Mouse (Mus musculus): ENCODE data around the gene Aqp9.
"Not testable (repeated sequence)": the region's sequence is repeated elsewhere in the genome, so short reads cannot be mapped to it uniquely, and the experiment has no call there.

Aqp9 gene

DNA sequence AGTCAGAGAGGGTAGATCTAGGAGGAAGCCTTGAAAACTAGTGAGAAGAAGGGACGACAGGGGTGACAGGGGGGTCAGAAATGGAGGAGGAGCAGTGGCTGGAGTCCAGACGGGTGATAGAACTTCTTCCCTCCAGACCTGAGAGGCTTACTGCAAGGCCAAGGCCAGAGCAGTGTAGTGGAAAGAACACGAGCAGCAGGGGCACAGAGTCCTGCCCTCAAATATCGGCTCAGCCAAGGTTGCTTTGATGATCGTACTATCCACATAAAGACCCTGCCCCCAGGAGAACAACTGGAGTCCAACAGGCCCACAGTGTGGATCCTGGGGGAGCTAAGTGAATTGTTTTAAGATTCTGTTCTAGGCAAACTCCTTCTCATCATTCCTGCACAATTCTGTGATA is 33.4 kb downstream of the Aqp9 start:
- DNase-seq: no peak

DNA sequence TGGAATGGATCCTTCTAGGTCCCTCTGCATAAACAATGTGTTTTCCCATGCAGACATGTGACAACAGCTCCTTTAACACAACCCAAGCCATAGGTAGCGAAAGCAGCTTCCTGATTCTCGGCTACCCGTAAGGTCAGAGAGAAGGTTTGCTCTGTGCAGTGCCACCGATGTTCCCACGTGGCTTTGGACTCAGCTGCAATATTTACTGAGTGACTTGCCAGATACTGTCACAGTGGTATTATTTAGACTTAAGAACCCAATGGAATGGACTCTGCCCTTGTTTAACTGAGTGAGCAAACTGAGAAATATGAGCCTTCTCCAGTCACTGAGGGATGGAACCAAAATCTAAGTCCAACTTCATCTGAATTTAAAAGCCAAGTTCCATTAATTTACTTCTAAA is 35.3 kb downstream of the Aqp9 start:
- no peak for DNase-seq

DNA sequence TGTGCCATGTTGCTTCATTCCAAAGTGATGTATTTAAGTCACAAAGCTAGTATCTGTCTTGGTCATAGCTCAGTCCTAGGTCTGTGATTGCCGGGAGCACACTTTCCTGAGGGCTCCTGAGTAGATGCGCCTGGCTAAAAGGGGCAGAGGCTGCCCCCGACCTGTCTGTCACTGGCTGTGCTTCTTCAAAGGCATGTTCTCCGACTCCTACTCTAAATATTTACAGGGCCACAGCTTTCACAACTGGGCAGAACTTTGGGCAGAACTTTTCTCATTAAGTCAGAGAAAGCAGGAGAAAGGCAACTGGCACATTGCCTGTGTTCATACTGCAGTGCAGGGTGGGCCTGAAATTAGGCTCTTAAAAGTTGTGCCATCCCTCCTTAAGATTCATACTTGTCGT is 36.7 kb downstream of the Aqp9 start:
- DNase-seq: no peak

DNA sequence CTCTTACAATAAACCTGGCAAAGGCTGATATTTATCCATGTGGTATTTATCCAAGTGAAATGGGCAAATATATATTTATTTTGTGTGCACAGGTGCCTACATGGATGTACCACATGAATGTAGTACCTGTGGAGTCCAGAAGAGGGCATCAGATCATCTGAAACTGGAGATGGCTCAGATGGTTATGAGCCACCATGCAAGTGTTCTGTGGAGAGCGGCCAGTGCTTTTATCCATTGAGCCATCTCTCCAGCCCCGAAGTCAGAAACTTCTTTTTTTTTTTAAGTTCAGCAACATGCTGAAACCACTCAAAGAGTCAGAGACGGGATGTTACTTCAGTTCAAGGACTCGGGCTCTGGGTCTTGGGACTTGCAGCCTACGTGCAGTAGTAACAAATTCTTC is 39.6 kb downstream of the Aqp9 start:
- peak; percentile 71 for DNase-seq

DNA sequence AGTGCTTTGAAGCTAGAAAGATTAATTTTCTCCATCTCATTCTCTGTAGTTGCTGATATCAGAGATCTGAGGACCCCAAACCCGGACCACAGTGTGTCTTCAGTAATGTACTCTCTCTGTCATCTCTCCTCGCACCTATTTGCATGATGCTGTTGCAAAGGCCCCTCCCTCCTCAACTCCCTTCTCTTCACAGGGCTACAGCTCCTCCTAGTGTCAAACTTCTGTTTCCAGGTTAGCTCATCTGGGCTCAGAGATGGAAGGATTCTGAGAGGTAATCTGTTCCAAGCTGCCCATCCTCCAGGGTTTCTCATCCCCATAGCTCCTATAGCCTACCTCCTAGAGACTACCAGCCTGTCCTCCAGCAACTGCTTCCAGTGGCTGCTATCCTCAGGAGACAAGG is 42.3 kb downstream of the Aqp9 start:
- DNase-seq: peak; percentile 51

GRCm38 (mm10) chr9:71123095-71123494 is 45.4 kb downstream of the Aqp9 start:
- not testable (repeated sequence) for DNase-seq

DNA sequence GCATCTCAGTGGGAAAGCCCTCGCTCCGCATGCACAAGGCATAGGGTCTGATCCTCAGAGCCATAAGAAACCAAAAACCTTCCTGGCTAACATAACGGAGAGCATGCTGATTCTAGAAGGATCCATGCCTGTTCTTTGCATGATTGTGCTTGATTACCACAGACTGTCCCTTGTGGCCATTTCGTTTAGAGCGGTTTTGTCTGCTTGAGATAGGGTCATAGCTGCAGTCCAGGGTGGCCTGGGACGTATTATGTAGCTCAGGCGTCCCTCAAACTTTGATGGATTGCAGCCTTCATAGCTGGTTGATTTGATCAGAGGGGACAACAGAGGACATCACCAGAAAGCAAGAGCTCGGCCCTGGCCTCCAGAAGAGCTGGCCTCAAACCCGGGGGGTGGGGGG is 47.6 kb downstream of the Aqp9 start:
- no peak for DNase-seq

GRCm38 (mm10) chr9:71113166-71113565 is 55.3 kb downstream of the Aqp9 start:
- DNase-seq: no peak

DNA sequence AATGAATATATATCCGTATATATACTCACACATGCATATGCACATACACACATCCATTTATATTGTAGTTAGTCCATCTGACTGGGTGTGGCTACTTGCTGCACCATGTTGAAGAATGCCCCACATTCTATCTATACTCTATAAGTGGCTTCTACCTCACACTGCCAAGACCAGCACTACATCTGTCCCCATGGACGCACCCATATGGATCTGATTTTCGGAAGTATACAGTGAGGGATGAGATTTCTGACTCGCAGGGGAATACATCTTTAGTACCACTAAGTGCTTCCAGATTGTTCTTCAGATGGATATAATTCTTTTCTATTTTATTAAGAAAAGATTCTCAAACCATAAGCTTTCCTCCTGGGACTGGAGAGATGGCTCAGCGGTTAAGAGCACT is 65.0 kb downstream of the Aqp9 start:
- no peak for DNase-seq

DNA sequence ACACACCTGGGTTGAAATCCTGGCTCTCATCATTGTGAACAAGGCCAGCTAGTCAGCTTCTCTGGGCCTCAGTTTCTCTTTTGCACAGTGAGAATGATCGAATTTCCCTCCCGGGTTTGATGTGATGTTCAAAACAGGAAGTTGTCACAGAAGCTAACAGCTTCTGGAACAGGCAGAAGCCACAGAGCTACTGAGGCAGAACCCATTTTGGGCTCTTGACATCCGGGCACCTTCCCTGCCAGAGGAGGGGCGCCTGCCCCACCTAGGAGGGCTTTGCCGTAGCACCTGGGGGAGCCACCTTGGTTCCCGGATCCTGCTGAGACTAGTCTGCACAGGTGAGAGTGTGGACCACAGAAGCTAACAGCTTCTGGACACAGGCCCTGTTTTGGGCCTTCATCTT is 74.4 kb downstream of the Aqp9 start:
- DNase-seq: no peak

- DNase-seq: peak; percentile 77
Observed at GRCm38 (mm10) chr9:71092038-71092437, 76.4 kb downstream of the Aqp9 start.

DNA sequence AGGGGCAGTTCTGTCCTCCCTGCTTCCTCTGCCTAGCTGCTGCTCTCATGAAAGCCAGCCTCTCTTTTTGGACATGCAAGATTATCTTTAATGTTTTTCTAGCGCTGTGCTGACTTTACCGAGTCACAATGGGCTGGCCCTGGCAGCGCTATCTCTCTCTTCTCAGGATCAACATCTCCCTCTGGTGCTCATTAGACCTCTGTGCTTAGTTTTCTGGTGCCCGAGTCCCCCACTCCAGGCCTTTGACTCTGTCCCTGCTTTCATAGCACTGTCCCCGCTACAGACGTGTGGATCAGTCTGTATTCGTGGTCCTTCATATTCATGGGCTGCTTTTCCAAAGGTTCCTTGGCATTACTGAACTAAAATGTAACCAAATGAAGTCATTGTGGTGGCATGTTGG is 89.3 kb downstream of the Aqp9 start:
- DNase-seq: no peak

- no peak for DNase-seq
Observed at GRCm38 (mm10) chr9:71077251-71077825, 91.1 kb downstream of the Aqp9 start.

GRCm38 (mm10) chr9:71076201-71076648 is 92.3 kb downstream of the Aqp9 start:
- no peak for DNase-seq

- DNase-seq: peak; percentile 45
Observed at GRCm38 (mm10) chr9:71073831-71074230, 94.7 kb downstream of the Aqp9 start.

- no peak for DNase-seq
Observed at GRCm38 (mm10) chr9:71073076-71073475, 95.4 kb downstream of the Aqp9 start.

- no peak for DNase-seq
Observed at GRCm38 (mm10) chr9:71072502-71072901, 96.0 kb downstream of the Aqp9 start.

GRCm38 (mm10) chr9:71071581-71072330 is 96.7 kb downstream of the Aqp9 start:
- no peak for DNase-seq

DNA sequence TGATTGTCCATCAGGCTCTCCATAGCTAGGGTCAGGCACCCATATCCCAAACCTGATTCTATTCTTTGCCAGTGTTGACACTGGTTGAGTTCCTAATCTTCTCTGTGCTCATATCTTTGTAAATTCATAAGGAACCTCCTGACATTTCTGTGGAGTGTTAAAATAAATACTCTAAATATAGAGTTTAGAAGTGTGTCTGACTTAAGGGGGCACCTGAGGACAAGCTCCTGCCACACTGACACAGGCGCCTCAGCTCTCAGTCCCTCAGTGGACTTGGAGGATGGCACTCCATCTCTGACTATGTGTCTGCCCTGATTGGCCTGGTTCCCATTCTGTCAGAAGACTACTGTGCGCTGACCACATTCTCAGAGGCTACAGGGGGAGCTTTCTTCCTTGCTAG is 97.9 kb downstream of the Aqp9 start:
- DNase-seq: no peak

DNA sequence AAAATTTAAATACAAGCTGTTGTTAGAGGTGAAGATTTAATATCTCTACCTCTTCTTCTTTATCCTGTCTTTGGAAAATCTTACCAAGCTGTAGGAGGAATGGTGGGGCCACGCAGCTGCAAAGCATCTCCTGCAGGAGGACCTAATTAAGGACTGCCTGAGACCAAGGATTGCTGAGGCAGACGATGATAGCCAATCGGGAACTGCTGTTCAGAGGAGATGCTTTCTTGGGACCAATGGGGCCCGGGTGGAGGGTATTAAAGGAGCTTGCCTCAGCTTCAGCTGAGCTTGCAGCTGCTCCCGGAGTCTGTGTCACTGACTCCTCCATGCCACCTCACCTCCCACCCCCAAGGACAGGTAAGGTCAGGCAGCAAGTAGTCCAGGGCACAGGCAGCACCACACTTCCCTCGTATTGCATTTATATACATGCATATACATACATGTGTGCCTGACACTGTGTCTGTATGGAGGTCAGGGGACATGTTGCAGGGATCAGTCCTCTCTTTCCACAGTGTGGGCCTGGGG is 99.6 kb downstream of the Aqp9 start:
- DNase-seq: no peak

- DNase-seq: no peak
Observed at GRCm38 (mm10) chr9:71067156-71067555, 101.3 kb downstream of the Aqp9 start.

DNA sequence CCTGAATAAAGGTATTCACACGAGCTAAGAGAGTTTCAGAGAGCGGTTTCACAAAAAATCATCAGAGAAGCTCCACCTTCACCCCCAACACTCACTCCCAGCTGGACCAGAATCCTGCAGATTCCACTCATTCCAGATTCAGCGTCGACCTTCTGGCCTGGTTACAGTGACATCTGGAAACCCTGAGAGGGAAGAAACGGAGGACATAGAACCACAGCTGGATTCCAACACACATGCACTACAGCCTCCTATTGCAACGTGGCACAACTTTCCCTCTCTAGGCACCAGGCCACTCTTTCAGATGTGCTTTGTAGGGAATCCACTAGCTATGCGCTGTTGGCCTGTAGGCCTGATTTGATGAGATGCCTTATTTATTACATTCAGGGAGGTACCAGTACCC is 102.0 kb downstream of the Aqp9 start:
- no peak for DNase-seq

GRCm38 (mm10) chr9:71065343-71065875 is 103.1 kb downstream of the Aqp9 start:
- peak; percentile 47 for DNase-seq

DNA sequence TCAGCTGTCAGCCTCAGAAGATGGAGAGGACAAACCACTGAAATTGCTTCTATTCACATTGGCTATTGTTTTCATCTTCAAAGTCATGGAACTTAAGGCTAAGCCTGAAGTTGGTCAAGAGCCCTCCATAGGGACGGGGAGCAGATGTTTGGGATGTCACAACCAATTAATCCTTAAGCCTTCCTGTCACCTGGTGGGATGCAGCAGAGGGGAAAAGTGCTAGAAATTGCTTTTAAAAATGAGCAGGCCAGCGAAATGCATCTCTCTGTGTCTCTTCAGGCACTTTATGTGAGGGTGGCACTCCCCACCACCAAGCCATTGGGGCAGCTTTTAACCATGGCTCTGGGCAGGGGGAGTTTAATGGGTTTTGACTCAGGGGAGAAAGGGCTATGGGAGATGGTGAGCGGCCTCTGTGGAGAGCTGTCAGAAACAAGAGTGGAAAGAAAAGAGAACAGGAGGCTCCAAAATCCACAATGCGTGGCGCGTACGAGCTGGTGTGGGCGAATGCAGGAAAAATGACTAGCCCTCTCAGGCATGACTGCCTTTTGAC is 104.1 kb downstream of the Aqp9 start:
- peak; percentile 61 for DNase-seq
